ENCODE assay signal across 26 mouse cellular contexts in the genomic region with DNA sequence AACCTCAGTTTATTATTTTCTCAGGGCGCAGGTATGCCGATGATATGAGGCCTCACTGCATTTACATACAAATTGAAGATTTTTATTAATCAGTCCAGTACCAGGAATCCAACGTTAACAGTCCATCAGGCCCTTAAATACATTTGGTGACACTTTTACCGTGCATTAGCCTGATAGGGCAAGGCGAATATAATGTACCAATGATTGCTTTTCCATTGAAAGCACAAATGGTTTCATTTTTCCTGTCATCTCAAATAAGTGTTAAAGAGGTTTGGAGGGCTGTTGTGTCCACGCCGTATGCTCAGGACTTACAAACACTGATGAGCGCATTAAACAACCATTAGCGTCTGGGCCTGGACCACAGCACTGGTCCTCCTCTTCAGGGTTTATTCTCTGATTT. TPM values are rescaled to one million over a fixed set of nuclear protein-coding genes. Genes with fewer than 3 reads are reported as not detected.
"Had no signal": no experiment of that assay in that cellular context is flagged by ENCODE, and none has a peak within 500 bp of the region (broad histone marks: within the 10 kb centered on the region; RNA-seq: fewer than 3 reads in every experiment).

No protein-coding gene starts in this region.

- ATAC-seq: forebrain, embryonic 16.5 days; inflammation-experienced regulatory T-cells, adult 6 months; intestine, embryonic 15.5 days; intestine, postnatal 0 days; liver, embryonic 12.5 days had no signal

- H3K4me2 ChIP-seq: heart, embryonic 12.5 days; intestine, embryonic 15.5 days; kidney, embryonic 15.5 days; limb, embryonic 13.5 days; limb, embryonic 15.5 days; liver, embryonic 12.5 days had no signal

- DNase-seq: gastrocnemius, adult 2 months; gastrocnemius, postnatal 10 days; gastrocnemius, postnatal 25 days; heart, adult 18-20 months; heart, postnatal 10 days; heart, postnatal 4 days; kidney, adult 2 months; kidney, adult 9 months; kidney, postnatal 14 days; kidney, postnatal 36 days; layer of hippocampus, adult 9-11 months; layer of hippocampus, postnatal 36 days; left cerebral cortex, postnatal 4 days had no signal

- H3K9ac ChIP-seq: heart, embryonic 12.5 days; intestine, embryonic 15.5 days; kidney, embryonic 15.5 days; limb, embryonic 13.5 days; limb, embryonic 15.5 days; liver, embryonic 12.5 days had no signal

- H3K9me3 ChIP-seq: heart, embryonic 10.5 days; heart, embryonic 12.5 days; hindbrain, embryonic 10.5 days; intestine, embryonic 15.5 days; kidney, embryonic 15.5 days; limb, embryonic 13.5 days; limb, embryonic 15.5 days; liver, embryonic 12.5 days had no signal

- H3K36me3 ChIP-seq: heart, embryonic 10.5 days; heart, embryonic 12.5 days; hindbrain, embryonic 10.5 days; intestine, embryonic 15.5 days; kidney, embryonic 15.5 days; limb, embryonic 13.5 days; limb, embryonic 15.5 days; liver, embryonic 12.5 days had no signal

- H3K27ac ChIP-seq: gastrocnemius, adult 2 months; heart, embryonic 10.5 days; hindbrain, embryonic 10.5 days; intestine, embryonic 15.5 days; kidney, embryonic 15.5 days; kidney, postnatal 0 days; limb, embryonic 13.5 days; limb, embryonic 15.5 days; liver, embryonic 12.5 days had no signal

- H3K4me1 ChIP-seq: intestine, embryonic 15.5 days; limb, embryonic 13.5 days; limb, embryonic 15.5 days; liver, embryonic 12.5 days had no signal

- H3K4me3 ChIP-seq: gastrocnemius, adult 2 months; heart, embryonic 10.5 days; heart, embryonic 12.5 days; hindbrain, embryonic 10.5 days; intestine, embryonic 15.5 days; kidney, embryonic 15.5 days; limb, embryonic 13.5 days; limb, embryonic 15.5 days; liver, embryonic 12.5 days had no signal

RNA-seq across cellular contexts. Expression of a gene that starts 25.3 kb away (rescaled TPM):
- total RNA-seq: granulocyte monocyte progenitor cell, adult 5-6 weeks had no signal
- polyA plus RNA-seq: inflammation-experienced regulatory T-cells, adult 6 months had no signal
